Mouse (Mus musculus) A20 (cell line): ENCODE results near the gene Lgals4.
"Not testable (repeated sequence)": the region's sequence is repeated elsewhere in the genome, so short reads cannot be mapped to it uniquely, and the experiment has no call there.

Experiments
- DNase-seq: peaks from one replicate; pipeline ENCODE4 v3.0.0-alpha.2; 2011; ENCODE audit warnings: low read depth, low spot score

The Lgals4 gene

DNA sequence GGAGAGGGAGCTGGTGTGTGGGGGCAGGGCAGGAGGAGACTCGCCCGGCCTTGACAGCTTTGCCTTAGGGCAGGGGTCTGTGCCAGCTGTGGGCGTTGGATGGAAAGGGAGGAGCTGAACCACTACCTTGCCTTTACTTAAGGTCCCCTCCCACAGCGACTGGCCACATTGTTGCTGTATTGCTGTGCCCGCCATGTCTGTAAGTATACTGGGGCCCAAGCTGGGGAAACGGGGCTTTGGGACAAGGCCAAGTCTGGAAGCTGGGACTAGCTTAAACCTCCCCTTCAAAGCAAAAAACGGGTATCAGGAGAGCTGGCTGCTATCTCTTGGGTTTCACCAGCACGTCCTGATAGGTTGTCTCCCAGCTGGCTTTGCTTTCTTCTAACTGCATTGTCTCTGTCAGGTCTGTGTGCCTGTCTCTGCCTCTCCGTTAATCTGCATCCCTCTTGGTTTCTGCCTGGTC, 30.7 kb downstream of the Lgals4 start:
- DNase-seq: no peak

DNA sequence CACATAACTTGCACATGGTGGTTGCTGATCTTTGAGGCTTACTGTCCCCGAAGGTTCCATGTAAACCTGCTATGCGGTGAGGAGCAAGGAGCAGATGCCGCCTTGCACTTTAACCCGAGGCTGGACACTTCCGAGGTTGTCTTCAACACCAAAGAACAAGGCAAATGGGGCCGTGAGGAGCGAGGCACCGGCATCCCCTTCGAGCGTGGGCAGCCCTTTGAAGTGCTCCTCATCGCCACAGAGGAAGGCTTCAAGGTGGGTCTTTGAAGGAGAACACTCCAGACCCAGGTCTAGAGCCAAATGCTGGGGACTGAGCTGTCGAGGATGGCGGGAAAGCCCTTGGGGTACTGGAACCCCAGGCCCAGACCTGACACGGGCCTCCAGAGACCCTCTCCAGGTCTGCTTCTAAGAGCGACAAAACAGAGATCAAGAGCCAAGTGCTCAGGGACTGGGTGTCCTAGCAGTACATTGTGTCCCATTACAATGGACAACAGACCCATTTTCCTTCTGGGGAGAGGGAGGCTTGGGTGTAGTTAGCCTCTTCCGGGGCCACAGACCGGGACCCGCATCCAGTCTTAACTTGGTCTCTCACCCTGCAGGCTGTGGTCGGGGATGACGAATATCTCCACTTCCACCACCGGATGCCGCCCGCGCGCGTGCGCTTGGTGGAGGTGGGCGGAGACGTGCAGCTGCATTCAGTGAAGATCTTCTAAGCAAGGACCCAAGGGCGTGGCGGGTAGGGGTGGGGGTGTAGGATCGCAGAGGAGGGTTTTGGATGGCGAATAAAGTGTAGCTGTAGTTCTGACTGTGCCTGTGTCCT, 32.0 kb downstream of the Lgals4 start:
- peak; percentile 95 for DNase-seq

DNA sequence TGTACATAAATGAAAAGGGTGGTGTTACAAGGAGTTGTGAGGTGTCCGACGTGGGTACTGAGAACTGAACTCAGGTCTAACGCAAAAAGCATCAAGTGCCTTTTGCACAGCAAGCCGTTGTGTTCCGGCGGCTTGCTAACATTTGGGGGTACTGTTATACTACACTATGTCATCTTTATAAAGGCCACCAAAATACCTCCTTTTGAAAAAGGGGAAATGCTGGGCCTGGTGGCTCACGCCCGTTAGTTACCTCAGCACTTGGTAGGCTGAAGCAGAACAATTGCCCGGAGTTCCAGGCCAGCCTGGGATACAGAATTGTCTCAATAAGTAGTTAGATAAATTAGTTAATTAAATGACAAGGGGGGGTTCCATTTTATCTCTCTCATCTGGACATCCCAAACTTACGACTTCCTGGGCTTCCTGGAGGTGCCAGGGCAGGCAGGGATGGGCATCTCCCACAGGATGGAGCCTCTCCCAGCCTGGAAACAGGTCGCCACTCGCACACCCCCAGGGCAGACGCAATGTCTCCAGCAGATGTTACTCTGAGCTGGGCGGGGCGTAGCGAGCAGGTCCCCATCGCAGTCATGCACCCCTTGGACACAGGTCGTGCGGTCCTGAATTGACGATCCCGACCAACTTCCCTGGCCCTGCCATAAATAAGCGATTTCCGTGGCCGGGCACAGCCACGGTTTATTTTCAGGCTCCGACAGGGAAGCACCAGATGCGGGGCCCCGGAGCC, 33.3 kb downstream of the Lgals4 start:
- peak; percentile 56 for DNase-seq

GRCm38 (mm10) chr7:28867508-28868340, 34.1 kb downstream of the Lgals4 start:
- peak; percentile 91 for DNase-seq

GRCm38 (mm10) chr7:28870901-28871664, 37.4 kb downstream of the Lgals4 start:
- no peak for DNase-seq

- DNase-seq: no peak
Observed at GRCm38 (mm10) chr7:28874565-28874964, 40.9 kb downstream of the Lgals4 start.

DNA sequence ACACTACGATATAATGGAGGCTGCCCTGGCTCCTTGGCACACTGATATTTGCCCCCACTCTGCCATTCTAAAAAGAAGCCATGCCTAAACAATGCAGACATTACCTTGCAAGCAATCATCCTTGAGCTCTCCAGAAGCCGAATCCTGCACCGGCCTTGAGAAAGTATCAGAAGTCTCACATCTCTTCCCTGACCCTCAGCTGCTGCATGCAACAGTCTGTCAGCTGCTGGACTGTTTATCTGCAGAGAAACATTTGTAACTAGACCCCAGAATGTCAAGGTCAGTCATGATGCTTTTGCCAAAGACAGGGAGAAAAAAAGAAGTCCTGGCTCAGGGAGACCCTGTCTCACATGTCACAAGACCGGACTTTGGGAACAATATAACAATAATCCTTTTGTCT, 42.4 kb downstream of the Lgals4 start:
- DNase-seq: no peak

- no peak for DNase-seq
Observed at GRCm38 (mm10) chr7:28877155-28877554, 43.5 kb downstream of the Lgals4 start.

- peak; percentile 27 for DNase-seq
Observed at GRCm38 (mm10) chr7:28877856-28878255, 44.2 kb downstream of the Lgals4 start.

DNA sequence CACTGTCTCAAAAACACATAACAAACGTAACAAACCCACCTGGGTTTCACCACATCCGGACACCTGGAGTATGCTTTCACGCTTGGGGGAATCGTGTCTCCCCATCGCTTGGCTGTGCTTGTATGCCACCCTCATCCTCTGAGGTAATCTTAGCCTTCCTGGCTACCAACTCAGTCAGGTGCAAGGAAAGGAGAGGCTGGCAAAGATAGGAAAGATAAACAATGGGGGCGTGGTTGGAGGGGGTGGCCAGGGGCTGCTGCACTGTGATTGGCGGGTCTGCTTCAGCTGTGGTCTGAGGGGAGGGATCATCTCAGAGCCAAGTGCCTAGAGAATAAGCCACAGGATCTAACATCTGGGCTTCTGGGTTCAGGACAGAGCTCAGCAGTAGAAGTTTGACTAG, 46.0 kb downstream of the Lgals4 start:
- peak; percentile 90 for DNase-seq

- DNase-seq: peak; percentile 30
Observed at GRCm38 (mm10) chr7:28880554-28880953, 46.9 kb downstream of the Lgals4 start.

- peak; percentile 14 for DNase-seq
Observed at GRCm38 (mm10) chr7:28881199-28881598, 47.5 kb downstream of the Lgals4 start, which contains the start of gene Capn12. Gene Capn12 (plus strand): TSS chr7:28881422.

GRCm38 (mm10) chr7:28883039-28883438, 49.4 kb downstream of the Lgals4 start:
- DNase-seq: no peak

- not testable (repeated sequence) for DNase-seq
Observed at GRCm38 (mm10) chr7:28883704-28884103, 50.0 kb downstream of the Lgals4 start.

DNA sequence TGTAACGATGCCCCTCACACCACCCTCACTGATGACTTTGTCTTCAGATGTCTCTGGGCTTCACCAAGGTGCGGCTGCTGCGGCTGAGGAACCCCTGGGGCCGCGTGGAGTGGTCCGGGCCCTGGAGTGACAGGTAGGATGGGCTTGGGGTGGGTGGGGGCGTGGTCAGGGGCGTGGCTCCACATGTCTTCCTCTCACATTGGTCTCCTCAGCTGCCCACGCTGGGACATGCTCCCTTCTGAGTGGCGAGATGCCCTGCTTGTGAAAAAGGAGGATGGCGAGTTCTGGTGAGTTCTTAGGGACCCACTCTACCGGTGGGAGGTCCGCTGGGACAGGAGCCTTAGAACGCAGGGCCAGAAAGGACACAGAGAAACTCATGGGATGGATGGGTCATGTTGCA, 52.8 kb downstream of the Lgals4 start:
- DNase-seq: no peak

- no peak for DNase-seq
Observed at GRCm38 (mm10) chr7:28888701-28889161, 55.1 kb downstream of the Lgals4 start.
